Mouse (Mus musculus) left cerebral cortex, adult 9 months (tissue): ENCODE data around the gene Aifm1.

ENCODE experiments used
- DNase-seq, 2 experiments: peaks; one replicate each; pipeline ENCODE4 v3.0.0; 2022; ENCODE audit warnings: low spot score in 2 of 2

Gene Aifm1

GRCm38 (mm10) chrX:48513166-48513807 is at the start of gene Aifm1:
Gene Aifm1 (minus strand): TSS chrX:48513563.
- peak; percentile 83 to 92 for DNase-seq

GRCm38 (mm10) chrX:48532175-48532574 is 18.8 kb upstream of the Aifm1 start:
- peak in 1 of 2 experiments; percentile 79 for DNase-seq

GRCm38 (mm10) chrX:48526435-48526834 is 13.1 kb upstream of the Aifm1 start:
- DNase-seq, result no peak

GRCm38 (mm10) chrX:48525866-48526265 is 12.5 kb upstream of the Aifm1 start:
- peak in 1 of 2 experiments; percentile 64 for DNase-seq

- no peak for DNase-seq
These were observed 12.0 kb upstream of the Aifm1 start for GRCm38 (mm10) chrX:48525332-48525731.

GRCm38 (mm10) chrX:48523512-48523911 is 10.1 kb upstream of the Aifm1 start:
- no peak for DNase-seq

GRCm38 (mm10) chrX:48521651-48522050 is 8.3 kb upstream of the Aifm1 start:
- DNase-seq, result no peak

- no peak for DNase-seq
These were observed 6.3 kb upstream of the Aifm1 start for GRCm38 (mm10) chrX:48519549-48520085.

- peak in 1 of 2 experiments; percentile 54 for DNase-seq
These were observed 5.6 kb upstream of the Aifm1 start, which contains the start of gene Rab33a for GRCm38 (mm10) chrX:48518808-48519548. Gene Rab33a (plus strand): TSS chrX:48519285.

- DNase-seq, result peak in 1 of 2 experiments; percentile 51
These were observed 4.9 kb upstream of the Aifm1 start for GRCm38 (mm10) chrX:48518211-48518807.

GRCm38 (mm10) chrX:48513824-48514223 is 461 bp upstream of the Aifm1 start:
- no peak for DNase-seq

- no peak for DNase-seq
These were observed 19.6 kb downstream of the Aifm1 start for GRCm38 (mm10) chrX:48493763-48494162.

GRCm38 (mm10) chrX:48481687-48482086 is 31.7 kb downstream of the Aifm1 start:
- no peak for DNase-seq

- DNase-seq, result no peak
These were observed 32.3 kb downstream of the Aifm1 start for GRCm38 (mm10) chrX:48481095-48481494.

GRCm38 (mm10) chrX:48467355-48467946 is 45.9 kb downstream of the Aifm1 start:
- no peak for DNase-seq

- no peak for DNase-seq
These were observed 47.2 kb downstream of the Aifm1 start for GRCm38 (mm10) chrX:48466174-48466573.

- DNase-seq, result no peak
These were observed 48.9 kb downstream of the Aifm1 start for GRCm38 (mm10) chrX:48464436-48464835.

GRCm38 (mm10) chrX:48463636-48464035 is 49.7 kb downstream of the Aifm1 start:
- DNase-seq, result no peak

GRCm38 (mm10) chrX:48462754-48463507 is 50.4 kb downstream of the Aifm1 start, which contains the start of gene Elf4:
Gene Elf4 (minus strand): TSS chrX:48463132.
- peak in 1 of 2 experiments; percentile 32 for DNase-seq

- DNase-seq, result no peak
These were observed 51.1 kb downstream of the Aifm1 start for GRCm38 (mm10) chrX:48462297-48462696.

GRCm38 (mm10) chrX:48461006-48461405 is 52.4 kb downstream of the Aifm1 start:
- no peak for DNase-seq
